Mouse (Mus musculus): ENCODE results near the gene Rassf3.
A peak's percentile ranks its signal among the peaks of the same experiment; 100 is the strongest.

Gene Rassf3

GRCm38 (mm10) chr10:121394789-121395325 lies 81.3 kb downstream of the Rassf3 start:
- no peak for DNase-seq

- DNase-seq = no peak
These were observed 81.9 kb downstream of the Rassf3 start for GRCm38 (mm10) chr10:121394270-121394669.

- no peak for DNase-seq
These were observed 84.2 kb downstream of the Rassf3 start for GRCm38 (mm10) chr10:121391901-121392300.

GRCm38 (mm10) chr10:121390602-121391001 lies 85.5 kb downstream of the Rassf3 start:
- no peak for DNase-seq

- no peak for DNase-seq
These were observed 89.8 kb downstream of the Rassf3 start for GRCm38 (mm10) chr10:121386347-121386746.

- DNase-seq = no peak
These were observed 90.5 kb downstream of the Rassf3 start for GRCm38 (mm10) chr10:121385695-121386094.

- DNase-seq = no peak
These were observed 91.4 kb downstream of the Rassf3 start for GRCm38 (mm10) chr10:121384710-121385109.

- DNase-seq = no peak
These were observed 94.9 kb downstream of the Rassf3 start for GRCm38 (mm10) chr10:121381280-121381679.

- no peak for DNase-seq
These were observed 96.8 kb downstream of the Rassf3 start for GRCm38 (mm10) chr10:121379387-121379786.

- DNase-seq = no peak
These were observed 99.4 kb downstream of the Rassf3 start for GRCm38 (mm10) chr10:121376530-121377271.

GRCm38 (mm10) chr10:121375649-121376493 lies 100.3 kb downstream of the Rassf3 start:
- DNase-seq = no peak

GRCm38 (mm10) chr10:121374693-121375620 lies 101.2 kb downstream of the Rassf3 start:
- peak; percentile 59 for DNase-seq

- no peak for DNase-seq
These were observed 102.1 kb downstream of the Rassf3 start for GRCm38 (mm10) chr10:121374013-121374412.

GRCm38 (mm10) chr10:121370777-121371176 lies 105.4 kb downstream of the Rassf3 start:
- DNase-seq = peak; percentile 42

GRCm38 (mm10) chr10:121368783-121369465 lies 107.2 kb downstream of the Rassf3 start:
- DNase-seq = no peak

GRCm38 (mm10) chr10:121367780-121368179 lies 108.4 kb downstream of the Rassf3 start:
- no peak for DNase-seq

- DNase-seq = no peak
These were observed 108.9 kb downstream of the Rassf3 start for GRCm38 (mm10) chr10:121367271-121367670.

- DNase-seq = no peak
These were observed 110.3 kb downstream of the Rassf3 start for GRCm38 (mm10) chr10:121365781-121366272.

GRCm38 (mm10) chr10:121364801-121365564 lies 111.2 kb downstream of the Rassf3 start, which contains the start of gene Gns:
Gene Gns (plus strand): TSS chr10:121365090.
- peak; percentile 96 for DNase-seq

GRCm38 (mm10) chr10:121364306-121364705 lies 111.8 kb downstream of the Rassf3 start:
- DNase-seq = no peak

GRCm38 (mm10) chr10:121363201-121363600 lies 112.9 kb downstream of the Rassf3 start:
- no peak for DNase-seq
